Mouse (Mus musculus): ENCODE data around the gene Pnkp. TPM values are rescaled to one million over a fixed set of nuclear protein-coding genes. Genes with fewer than 3 reads are reported as not detected.

The Pnkp gene
- total RNA-seq, 2 experiments from 2014 or later, result 17.6 to 18.8 TPM

- intact Hi-C loops (cut with DNase I), result loop anchor here (2.0 kb wide), 1 partner anchor 33 kb away; the partner anchor contains the start of genes Atf5, Il4i1 and Nup62
- DNase-seq, result peak; percentile 89 to 92
These were observed 7.4 kb upstream of the Pnkp start for GRCm38 (mm10) chr7:44849416-44850111.

- intact Hi-C loops (cut with DNase I), result no loop called here
- peak; percentile 83 to 84 for DNase-seq
These were observed 6.8 kb upstream of the Pnkp start for GRCm38 (mm10) chr7:44850146-44850545.

GRCm38 (mm10) chr7:44850789-44851624 lies 5.9 kb upstream of the Pnkp start:
- no peak for DNase-seq
- intact Hi-C loops (cut with DNase I), result no loop called here

GRCm38 (mm10) chr7:44851625-44852234 lies 5.2 kb upstream of the Pnkp start:
- no peak for DNase-seq
- intact Hi-C loops (cut with DNase I), result no loop called here

GRCm38 (mm10) chr7:44852259-44853027 lies 4.5 kb upstream of the Pnkp start:
- DNase-seq, result no peak
- intact Hi-C loops (cut with DNase I), result no loop called here

- DNase-seq, result no peak
- intact Hi-C loops (cut with DNase I), result no loop called here
These were observed 3.9 kb upstream of the Pnkp start for GRCm38 (mm10) chr7:44853065-44853464.

- DNase-seq, result no peak
- intact Hi-C loops (cut with DNase I), result no loop called here
These were observed 3.2 kb upstream of the Pnkp start for GRCm38 (mm10) chr7:44853596-44854355.

- intact Hi-C loops (cut with DNase I), result no loop called here
- DNase-seq, result peak; percentile 86 to 87
These were observed 2.4 kb upstream of the Pnkp start for GRCm38 (mm10) chr7:44854356-44855031.

- intact Hi-C loops (cut with DNase I), result no loop called here
- DNase-seq, result no peak
These were observed 1.9 kb upstream of the Pnkp start for GRCm38 (mm10) chr7:44855036-44855435.

GRCm38 (mm10) chr7:44856265-44856916 lies 548 bp upstream of the Pnkp start:
- intact Hi-C loops (cut with DNase I), result no loop called here
- no peak for DNase-seq

GRCm38 (mm10) chr7:44857905-44858304 lies 966 bp downstream of the Pnkp start:
- intact Hi-C loops (cut with DNase I), result no loop called here
- no peak for DNase-seq

- no peak for DNase-seq
- intact Hi-C loops (cut with DNase I), result no loop called here
These were observed 3.0 kb downstream of the Pnkp start for GRCm38 (mm10) chr7:44859896-44860295.

- intact Hi-C loops (cut with DNase I), result no loop called here
- peak; percentile 79 to 86 for DNase-seq
These were observed 3.9 kb downstream of the Pnkp start for GRCm38 (mm10) chr7:44860576-44861428.

GRCm38 (mm10) chr7:44861429-44861816 lies 4.5 kb downstream of the Pnkp start:
- no peak for DNase-seq
- intact Hi-C loops (cut with DNase I), result no loop called here

- DNase-seq, result no peak
- intact Hi-C loops (cut with DNase I), result no loop called here
These were observed 5.5 kb downstream of the Pnkp start for GRCm38 (mm10) chr7:44862434-44862833.

GRCm38 (mm10) chr7:44863210-44863609 lies 6.3 kb downstream of the Pnkp start:
- intact Hi-C loops (cut with DNase I), result no loop called here
- no peak for DNase-seq

- DNase-seq, result no peak
- intact Hi-C loops (cut with DNase I), result no loop called here
These were observed 7.1 kb downstream of the Pnkp start for GRCm38 (mm10) chr7:44863982-44864494.

Measured in heart, postnatal 14 days (tissue).